Mouse (Mus musculus) retina, postnatal 1 day (tissue): Measurements from ENCODE around the gene Vmn2r2.

Experiments
- DNase-seq: peaks from one replicate; pipeline ENCODE4 v3.0.0-alpha.2; 2012

The Vmn2r2 gene

GRCm38 (mm10) chr3:64141878-64142508 lies at the start of gene Vmn2r2:
Gene Vmn2r2 (minus strand): TSS chr3:64141928.
- peak; percentile 2 for DNase-seq

DNA sequence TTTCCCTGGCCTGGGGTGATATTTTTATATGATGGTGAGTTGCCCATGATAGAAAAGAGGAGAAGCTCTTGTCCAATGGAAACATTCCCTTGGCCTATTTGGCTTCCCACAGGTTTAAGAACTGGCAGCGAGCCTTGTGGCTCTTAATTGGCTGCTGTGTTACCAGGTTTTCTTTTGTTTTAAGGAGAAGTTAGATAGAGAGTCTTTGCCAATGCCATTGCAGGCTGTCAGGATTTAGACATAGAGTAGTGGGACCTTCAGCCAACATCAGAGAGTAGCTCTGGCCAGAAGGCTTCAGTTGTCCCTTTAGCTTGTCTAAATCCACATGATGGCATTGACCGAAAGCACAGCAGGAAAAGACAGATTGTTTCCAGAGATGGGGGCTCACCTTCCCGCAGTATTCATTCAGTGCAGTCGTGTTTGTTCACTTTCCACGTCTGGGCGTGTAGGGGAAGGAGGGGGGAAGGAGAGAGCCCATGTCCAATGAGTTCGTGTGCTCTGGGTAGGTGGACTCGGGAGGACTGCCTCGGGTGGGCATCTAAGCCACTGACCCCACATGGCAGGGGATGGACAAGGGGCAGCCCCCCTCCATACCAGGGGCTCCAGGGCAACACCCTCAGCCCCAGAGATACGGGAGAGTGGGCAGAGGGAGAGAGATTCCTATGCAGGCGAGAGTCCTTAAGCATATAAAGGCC lies 28.2 kb downstream of the Vmn2r2 start:
- DNase-seq = no peak

- peak; percentile 12 for DNase-seq
Observed at GRCm38 (mm10) chr3:64112707-64113106, 29.0 kb downstream of the Vmn2r2 start.

DNA sequence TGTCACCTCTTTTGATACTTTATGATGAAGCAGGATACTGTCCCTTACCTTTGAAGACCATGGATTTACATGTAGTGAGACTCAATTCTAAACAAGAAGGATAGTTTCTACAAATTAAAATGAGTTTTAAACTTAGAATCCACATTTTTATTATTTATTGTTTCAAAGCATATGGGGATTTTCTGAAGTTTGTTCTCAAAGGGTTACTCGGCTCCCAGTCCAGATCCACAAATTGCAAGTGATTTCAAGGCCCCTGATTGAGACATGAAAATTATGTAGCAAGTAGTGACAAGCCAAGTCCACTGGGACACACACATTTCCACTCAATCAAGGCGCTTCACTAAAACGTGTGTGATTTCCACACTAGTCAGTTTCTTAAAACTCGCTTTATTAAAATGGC lies 60.5 kb downstream of the Vmn2r2 start, which contains the start of gene Vmn2r1:
Vmn2r1 (plus strand) TSS at position 301 of the 400 bp plus-strand sequence.
- DNase-seq = no peak
